Mouse (Mus musculus) forebrain, embryonic 13.5 days (tissue): ENCODE measurements at regions not wholly inside any gene's neighbourhood (a gene's known extent, or its start where the extent isn't known, plus 50 kb on each side); places are given as distances from the start of the nearest gene placed in this dataset.
A peak's percentile ranks its signal among the peaks of the same experiment; 100 is the strongest.

Source experiments
- ATAC-seq: fragments of 200-750 bp; cut with Nextera tagmentation; 2 replicates; pipeline ENCODE4 v1.8.0; 2017
- H3K27ac ChIP-seq: fragments of 300-500 bp; sonication (generic); 2 replicates; pipeline ENCODE4 v1.5.1; 2015; ENCODE audit warnings: inconsistent platforms, mild to moderate bottlenecking, moderate library complexity
- H3K27me3 ChIP-seq: fragments of 300-500 bp; sonication (generic); 2 replicates; pipeline ENCODE4 v1.6.1; 2015; ENCODE audit warnings: mild to moderate bottlenecking, inconsistent platforms
- H3K36me3 ChIP-seq: fragments of 300-500 bp; sonication (generic); 2 replicates; pipeline ENCODE4 v1.6.1; 2015; ENCODE audit warnings: mild to moderate bottlenecking, inconsistent platforms; ENCODE audit not compliant: poor library complexity, severe bottlenecking
- H3K4me1 ChIP-seq: fragments of 300-500 bp; sonication (generic); 2 replicates; pipeline ENCODE4 v1.6.1; 2015; ENCODE audit warnings: inconsistent platforms
- H3K4me2 ChIP-seq: fragments of 300-500 bp; sonication (generic); 2 replicates; pipeline ENCODE4 v1.6.1; 2015; ENCODE audit warnings: inconsistent platforms, mild to moderate bottlenecking, moderate library complexity
- H3K4me3 ChIP-seq: fragments of 300-500 bp; sonication (generic); 2 replicates; pipeline ENCODE4 v1.5.1; 2015; ENCODE audit warnings: mild to moderate bottlenecking, inconsistent platforms
- H3K9ac ChIP-seq: fragments of 300-500 bp; sonication (generic); 2 replicates; pipeline ENCODE4 v1.6.1; 2015; ENCODE audit warnings: mild to moderate bottlenecking, inconsistent platforms
- H3K9me3 ChIP-seq: fragments of 300-500 bp; sonication (generic); replicated peaks from 2 replicates; pipeline ENCODE4 v1.6.1; 2016; ENCODE audit warnings: inconsistent platforms
- WGBS: fragments of 180-500 bp; shearing (Covaris S2); methylation state at CpG from one replicate; pipeline ENCODE4 v1.1.7; 2015; 5-methylcytosine and 5-hydroxymethylcytosine counted together

DNA sequence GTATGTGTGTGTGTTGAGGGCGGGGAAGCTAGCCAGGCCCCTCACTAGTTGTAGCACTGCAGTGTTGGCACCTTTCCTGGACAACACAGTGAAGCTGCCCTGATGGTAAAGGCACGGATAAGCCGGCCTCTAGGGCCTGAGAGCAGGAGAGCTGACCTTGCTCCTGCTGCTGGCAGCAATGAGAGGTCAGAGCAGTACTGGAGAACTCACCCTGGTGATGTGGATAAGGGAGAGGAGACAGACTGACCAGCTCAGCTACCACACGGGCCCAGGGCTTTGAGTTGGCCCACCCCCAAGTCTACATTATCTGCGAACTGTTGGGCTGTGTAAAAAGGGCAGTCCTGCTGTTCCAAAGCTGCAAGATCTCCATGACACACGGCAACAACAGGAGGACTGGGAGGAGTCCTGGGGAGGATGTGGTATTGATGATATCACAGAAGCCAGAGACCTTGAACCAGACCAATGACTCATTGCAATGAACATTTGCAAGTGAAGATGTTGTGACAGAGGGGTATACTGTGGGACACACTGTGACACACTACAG lies 131.4 kb upstream of the Map1b start:
- 72% methylated on average over 6 of the region's 6 CpGs for WGBS
- Histone ChIP-seq H3K4me3 (no peak overlapping the region), H3K9ac (no peak overlapping the region), H3K9me3 (no peaks in the 10 kb centered on the region), H3K27me3 (no peaks in the 10 kb centered on the region), H3K4me2 (no peak overlapping the region), H3K4me1 (peaks cover 19% of the 10 kb centered on the region), H3K36me3 (no peaks in the 10 kb centered on the region), H3K27ac (no peak overlapping the region)
- ATAC-seq: no peak

DNA sequence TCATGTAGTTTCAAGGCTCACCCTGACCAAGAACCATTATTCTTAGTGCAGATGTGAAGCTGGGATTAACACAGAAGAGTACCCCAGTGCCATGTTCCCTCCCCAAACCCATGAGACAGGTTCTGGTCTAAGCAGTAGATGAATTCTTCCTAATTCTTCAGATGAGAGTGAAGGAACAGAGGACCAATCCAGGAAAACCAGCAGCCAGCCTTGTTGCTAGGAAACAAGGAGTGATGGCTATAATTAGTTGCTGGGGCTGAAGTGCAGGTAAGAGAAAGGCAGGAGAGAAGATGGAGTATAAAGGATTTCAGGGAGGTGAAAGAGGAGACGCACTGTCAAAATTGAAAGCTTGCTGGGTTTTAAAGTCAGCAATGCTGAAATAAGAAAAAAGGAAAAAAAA lies 128.4 kb upstream of the Map1b start:
- ATAC-seq: peak; percentile 39; the same call in 1 of the 2 replicates

DNA sequence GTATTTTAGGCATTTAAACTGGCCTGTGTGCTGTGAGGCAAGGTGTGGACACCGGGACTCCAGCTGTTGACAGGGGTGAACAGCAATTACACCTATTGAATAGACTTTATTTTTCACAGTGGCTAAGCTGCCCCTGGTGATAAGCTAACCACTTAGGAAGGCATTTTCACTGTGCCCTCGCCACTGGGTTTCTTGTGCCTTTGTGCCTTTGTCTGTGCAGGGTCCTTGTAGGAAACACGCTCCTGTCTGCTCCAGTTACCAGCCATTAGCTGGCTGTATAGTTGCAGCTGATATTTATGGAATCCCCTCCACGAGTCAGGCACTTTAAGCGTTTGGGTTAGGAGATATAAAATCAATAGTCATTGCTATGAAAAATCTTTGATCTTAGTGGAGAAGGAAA lies 126.5 kb upstream of the Map1b start:
- Histone ChIP-seq H3K27me3 (no peaks in the 10 kb centered on the region), H3K27ac (peak overlapping the region; percentile 35; the same call in 1 of the 2 replicates)
- ATAC-seq: peak; percentile 5; the same call in 1 of the 2 replicates

More for the DNA sequence above, 128.4 kb upstream of the Map1b start:
- peaks cover 27% of the 10 kb centered on the region for H3K4me1 ChIP-seq
- H3K27ac ChIP-seq: peak overlapping the region; percentile 31; the same call in 1 of the 2 replicates
- WGBS: 63% methylated on average over 1 of the region's 1 CpGs
- H3K9me3 ChIP-seq: no peaks in the 10 kb centered on the region
- H3K9ac ChIP-seq: no peak overlapping the region
- no peak overlapping the region for H3K4me2 ChIP-seq
- H3K36me3 ChIP-seq: no peaks in the 10 kb centered on the region
- no peaks in the 10 kb centered on the region for H3K27me3 ChIP-seq
- H3K4me3 ChIP-seq: no peak overlapping the region

DNA sequence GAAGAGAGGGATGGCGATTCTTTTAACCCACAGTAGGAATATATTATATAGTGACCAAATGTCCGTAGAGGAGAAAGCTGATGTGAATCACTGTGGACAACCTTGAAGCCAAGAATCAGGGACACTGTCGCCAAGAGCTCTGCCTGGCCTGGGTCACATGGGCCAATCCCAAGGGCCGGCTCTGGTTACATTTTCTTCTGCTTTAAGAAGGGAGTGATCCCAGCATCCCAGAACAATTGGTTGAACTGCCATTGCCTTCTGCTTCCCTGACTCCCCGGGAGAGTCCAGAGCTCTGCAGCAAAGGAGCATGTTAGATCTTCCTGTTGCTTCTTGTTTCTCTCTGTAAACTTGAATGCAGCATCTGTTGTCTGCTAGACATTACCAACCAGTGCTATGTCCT lies 126.0 kb upstream of the Map1b start:
- no peaks in the 10 kb centered on the region for H3K9me3 ChIP-seq
- no peak overlapping the region for H3K4me3 ChIP-seq
- no peak overlapping the region for H3K9ac ChIP-seq
- H3K27me3 ChIP-seq: no peaks in the 10 kb centered on the region
- no peak for ATAC-seq
- WGBS: 49% methylated on average over 5 of the region's 5 CpGs
- H3K4me2 ChIP-seq: no peak overlapping the region
- 0 out of 2 replicates have a peak overlapping the region, but pooled peaks have one; percentile 8 for H3K27ac ChIP-seq
- H3K36me3 ChIP-seq: no peaks in the 10 kb centered on the region
- H3K4me1 ChIP-seq: peaks cover 27% of the 10 kb centered on the region

More for the DNA sequence above, 126.5 kb upstream of the Map1b start:
- Histone ChIP-seq H3K4me3 (no peak overlapping the region), H3K36me3 (no peaks in the 10 kb centered on the region), H3K9ac (no peak overlapping the region), H3K4me1 (peaks cover 27% of the 10 kb centered on the region), H3K9me3 (no peaks in the 10 kb centered on the region), H3K4me2 (no peak overlapping the region)
- 16% methylated on average over 5 of the region's 5 CpGs for WGBS

DNA sequence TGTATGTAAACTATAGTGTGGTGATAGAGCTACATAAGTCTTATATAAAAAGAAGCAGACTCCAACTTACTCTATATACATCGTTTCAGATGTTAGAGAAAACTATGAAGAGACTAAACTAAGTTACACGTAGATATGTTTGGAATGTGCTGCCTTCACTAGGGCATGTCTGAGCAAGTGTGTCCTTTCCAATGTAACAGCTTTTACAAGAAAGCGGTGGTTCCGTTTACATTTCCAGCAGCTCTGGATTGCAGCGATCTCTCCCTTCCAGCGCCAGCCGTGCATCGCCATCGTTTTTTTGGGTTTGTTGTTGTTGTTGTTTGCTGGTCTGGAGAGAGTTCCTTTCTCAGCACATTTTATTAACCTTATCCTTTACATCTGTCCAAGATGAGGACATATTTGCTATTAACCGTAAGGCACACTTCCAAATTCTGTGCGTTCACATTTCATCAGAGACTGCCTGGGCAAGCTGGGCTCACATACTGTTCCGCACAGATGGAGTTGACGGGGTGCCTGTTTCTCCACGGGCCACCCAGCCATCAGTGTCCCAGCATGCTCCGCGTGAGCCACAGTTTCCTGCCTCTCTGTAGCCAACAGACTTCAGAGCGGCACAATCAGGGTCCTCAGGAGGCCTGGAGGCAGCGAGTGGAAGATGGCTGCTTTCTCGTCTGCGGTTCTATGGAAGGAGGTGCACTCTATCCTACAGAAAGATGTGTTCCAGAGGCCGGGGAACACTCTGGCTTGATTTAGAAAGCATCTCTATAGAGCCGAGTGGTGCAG lies 125.2 kb upstream of the Map1b start:
- Histone ChIP-seq H3K27ac (0 out of 2 replicates have a peak overlapping the region, but pooled peaks have one; percentile 4), H3K9ac (no peak overlapping the region), H3K4me1 (peaks cover 27% of the 10 kb centered on the region), H3K36me3 (no peaks in the 10 kb centered on the region), H3K27me3 (no peaks in the 10 kb centered on the region), H3K4me2 (no peak overlapping the region), H3K4me3 (no peak overlapping the region), H3K9me3 (no peaks in the 10 kb centered on the region)
- peak; percentile 63; the same call in 1 of the 2 replicates for ATAC-seq
- 80% methylated on average over 22 of the region's 22 CpGs for WGBS

DNA sequence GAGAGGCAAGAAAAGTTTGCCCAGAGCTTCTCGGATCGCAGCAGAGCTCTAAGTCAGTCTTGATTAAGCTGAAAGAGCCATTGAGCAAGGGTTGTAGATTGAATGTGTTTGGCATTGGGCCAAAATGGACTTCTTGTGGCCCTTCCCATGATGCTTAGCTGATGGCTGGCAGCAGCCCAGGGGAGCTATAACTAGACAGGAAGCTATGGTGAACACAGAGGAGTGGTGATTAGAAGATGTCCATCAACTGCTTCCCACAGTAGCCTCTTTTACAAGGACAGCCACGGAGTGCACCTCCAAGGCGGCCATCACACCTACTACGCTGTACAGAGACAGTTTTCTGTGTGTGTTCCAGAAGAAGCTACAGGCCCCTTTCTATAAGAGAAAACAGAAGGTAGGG lies 116.4 kb upstream of the Map1b start:
- H3K4me1 ChIP-seq: no peaks in the 10 kb centered on the region
- H3K4me2 ChIP-seq: no peak overlapping the region
- H3K36me3 ChIP-seq: no peaks in the 10 kb centered on the region
- H3K27me3 ChIP-seq: no peaks in the 10 kb centered on the region
- 71% methylated on average over 5 of the region's 5 CpGs for WGBS
- no peak for ATAC-seq
- no peak overlapping the region for H3K9ac ChIP-seq
- H3K27ac ChIP-seq: no peak overlapping the region
- no peaks in the 10 kb centered on the region for H3K9me3 ChIP-seq
- no peak overlapping the region for H3K4me3 ChIP-seq

DNA sequence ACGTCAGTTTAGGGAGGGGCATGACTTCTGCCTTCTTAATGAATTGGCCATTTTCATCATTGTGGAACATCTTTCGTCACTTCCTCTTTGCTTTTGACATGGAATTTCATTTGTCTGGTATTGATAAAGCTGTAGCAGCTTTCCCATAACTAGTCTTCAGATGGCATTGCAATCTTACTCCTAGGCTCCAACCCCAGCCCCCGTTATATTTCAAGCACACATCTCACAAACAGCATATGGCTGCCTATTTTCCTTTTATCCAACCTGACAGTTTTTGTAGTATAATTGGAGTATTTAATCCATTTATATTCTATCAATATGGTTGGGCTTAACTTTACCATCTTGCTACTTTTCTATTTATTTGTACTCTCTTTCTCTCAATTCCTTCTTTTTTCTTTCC lies 114.5 kb upstream of the Map1b start:
- Histone ChIP-seq H3K4me2 (no peak overlapping the region), H3K9me3 (no peaks in the 10 kb centered on the region), H3K27me3 (no peaks in the 10 kb centered on the region), H3K27ac (no peak overlapping the region), H3K9ac (no peak overlapping the region), H3K4me3 (no peak overlapping the region), H3K36me3 (no peaks in the 10 kb centered on the region), H3K4me1 (no peaks in the 10 kb centered on the region)
- ATAC-seq: no peak
- WGBS: 89% methylated on average over 3 of the region's 3 CpGs

DNA sequence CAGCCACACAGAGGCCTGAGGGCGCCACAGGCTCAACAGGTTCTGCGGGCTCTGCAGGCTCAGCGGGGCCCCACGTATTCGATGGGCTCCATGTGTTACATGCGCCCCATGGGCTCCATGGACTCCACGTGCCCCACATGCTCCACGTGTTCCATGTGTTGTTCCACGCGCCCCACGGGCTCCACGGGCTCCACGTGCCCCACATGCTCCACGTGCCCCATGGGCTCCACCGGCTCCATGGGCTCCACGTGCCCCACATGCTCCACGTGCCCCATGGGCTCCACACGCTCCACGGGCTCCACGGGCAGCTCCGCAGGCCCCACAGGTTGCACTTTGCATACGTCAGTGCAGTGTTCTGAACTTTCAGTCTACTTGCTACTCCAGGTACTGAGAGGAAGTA lies 114.0 kb upstream of the Map1b start:
- ATAC-seq: no peak
- 95% methylated on average over 22 of the region's 22 CpGs for WGBS
- no peaks in the 10 kb centered on the region for H3K27me3 ChIP-seq
- no peak overlapping the region for H3K27ac ChIP-seq
- H3K4me2 ChIP-seq: no peak overlapping the region
- H3K9ac ChIP-seq: no peak overlapping the region
- no peaks in the 10 kb centered on the region for H3K4me1 ChIP-seq
- H3K4me3 ChIP-seq: no peak overlapping the region
- H3K9me3 ChIP-seq: no peaks in the 10 kb centered on the region
- no peaks in the 10 kb centered on the region for H3K36me3 ChIP-seq

DNA sequence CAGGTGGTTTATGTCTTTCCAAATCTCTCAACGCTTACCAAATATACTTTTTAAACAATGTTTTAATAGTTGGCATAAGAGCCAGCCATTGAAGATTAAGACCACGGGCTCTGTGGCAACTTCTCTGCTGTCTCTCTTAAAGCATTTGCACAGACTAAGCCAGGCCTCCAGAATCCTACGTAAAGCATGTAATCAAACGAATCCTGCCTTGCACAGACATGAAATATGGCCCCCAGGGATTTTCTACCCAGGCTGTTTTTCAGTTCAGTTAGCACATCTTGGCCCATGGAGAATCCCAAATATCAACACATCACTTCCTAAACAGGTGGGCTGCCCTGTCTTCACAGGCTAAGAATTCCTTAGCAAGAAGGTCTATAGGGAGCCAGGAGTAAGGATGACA lies 108.9 kb upstream of the Map1b start:
- Histone ChIP-seq H3K4me3 (no peak overlapping the region), H3K4me2 (no peak overlapping the region), H3K27ac (no peak overlapping the region), H3K27me3 (no peaks in the 10 kb centered on the region), H3K9ac (no peak overlapping the region), H3K9me3 (no peaks in the 10 kb centered on the region), H3K4me1 (no peaks in the 10 kb centered on the region), H3K36me3 (no peaks in the 10 kb centered on the region)
- WGBS: 86% methylated on average over 4 of the region's 4 CpGs
- no peak for ATAC-seq

DNA sequence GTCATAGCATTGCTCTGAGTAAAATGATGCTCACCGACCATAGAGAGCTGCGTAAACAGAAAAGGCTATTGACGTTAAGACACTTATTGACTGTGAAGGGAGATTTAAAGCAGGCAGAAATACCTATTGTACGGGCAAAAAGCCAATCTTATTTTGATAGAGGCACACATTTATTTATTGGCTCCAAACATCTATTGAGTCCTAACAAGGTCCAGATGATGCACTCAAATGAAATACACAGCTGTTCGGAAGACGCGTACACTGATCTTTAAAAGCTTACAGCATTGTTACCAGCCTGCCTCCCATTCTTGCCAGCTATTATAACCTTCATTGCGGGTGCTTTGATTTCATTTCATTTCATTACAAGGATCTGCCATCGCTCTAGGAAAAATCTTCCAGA lies 102.0 kb upstream of the Map1b start:
- Histone ChIP-seq H3K4me2 (no peak overlapping the region), H3K4me3 (no peak overlapping the region), H3K9me3 (no peaks in the 10 kb centered on the region), H3K36me3 (no peaks in the 10 kb centered on the region), H3K27ac (no peak overlapping the region), H3K4me1 (0 out of 2 replicates have a peak, but pooled peaks cover 3% of the 10 kb centered on the region), H3K9ac (no peak overlapping the region), H3K27me3 (no peaks in the 10 kb centered on the region)
- no peak for ATAC-seq
- WGBS: 87% methylated on average over 9 of the region's 9 CpGs

DNA sequence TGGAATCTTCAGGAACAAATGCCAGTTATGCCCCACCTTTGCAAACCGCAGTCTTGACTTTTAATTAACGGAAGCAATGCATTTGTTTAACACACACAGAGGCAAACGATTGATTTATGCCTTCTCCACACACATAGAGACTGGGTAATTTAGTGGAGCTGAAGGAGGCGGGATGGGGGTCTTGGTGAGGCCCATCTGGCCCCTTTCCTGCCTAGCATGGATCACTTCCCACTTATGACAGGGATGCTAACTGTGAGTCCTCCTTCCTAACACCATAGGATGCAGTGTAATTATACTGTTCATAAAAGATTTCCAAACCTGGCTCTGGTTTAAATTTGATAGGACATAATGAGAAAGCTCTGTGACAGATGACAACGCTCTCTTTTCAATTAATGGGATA lies 101.1 kb upstream of the Map1b start:
- Histone ChIP-seq H3K27me3 (no peaks in the 10 kb centered on the region), H3K9ac (no peak overlapping the region), H3K4me3 (no peak overlapping the region), H3K27ac (no peak overlapping the region; the same call in 1 of the 2 replicates), H3K4me1 (0 out of 2 replicates have a peak, but pooled peaks cover 3% of the 10 kb centered on the region), H3K36me3 (no peaks in the 10 kb centered on the region), H3K4me2 (no peak overlapping the region), H3K9me3 (no peaks in the 10 kb centered on the region)
- WGBS: 73% methylated on average over 5 of the region's 5 CpGs
- no peak for ATAC-seq

DNA sequence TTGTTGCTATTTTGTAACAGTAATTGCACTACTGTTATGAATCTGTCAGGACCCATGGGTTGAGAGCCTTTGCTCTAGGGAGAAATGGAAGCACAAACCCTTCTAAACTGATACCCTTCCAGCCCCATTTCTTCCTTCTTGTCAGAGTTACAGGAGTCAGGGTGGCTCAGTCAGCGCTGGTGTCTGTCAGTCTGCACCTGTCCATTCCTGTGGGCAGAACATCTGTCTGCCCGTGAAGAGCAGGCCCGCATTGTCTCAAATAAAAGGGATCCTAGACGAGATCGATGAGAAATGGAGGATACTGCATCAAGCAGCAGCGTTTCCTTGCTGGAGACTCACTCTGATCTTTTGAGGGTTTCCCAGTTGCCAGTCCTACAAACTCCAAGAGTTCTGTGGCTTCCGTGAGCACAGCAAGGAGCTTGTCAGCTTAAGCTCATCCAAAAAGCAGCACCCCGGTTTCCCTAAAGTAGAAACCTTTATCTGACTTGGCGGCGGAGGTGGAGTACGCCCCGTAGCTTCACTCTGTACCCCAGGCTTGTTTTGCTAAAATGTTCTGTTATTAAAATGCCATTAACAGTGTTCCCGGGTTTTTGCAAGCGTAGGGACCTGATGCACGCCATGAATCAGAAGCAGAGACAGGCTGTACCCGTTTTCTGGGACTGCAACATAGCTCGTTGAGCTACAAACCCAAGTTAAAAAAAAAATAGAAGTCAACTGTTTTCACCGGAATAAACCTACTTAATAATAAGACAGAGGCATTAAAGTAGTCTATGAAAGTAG lies 95.6 kb upstream of the Map1b start:
- Histone ChIP-seq H3K36me3 (no peaks in the 10 kb centered on the region), H3K9ac (no peak overlapping the region), H3K4me3 (no peak overlapping the region), H3K4me1 (peaks cover 17% of the 10 kb centered on the region), H3K27me3 (no peaks in the 10 kb centered on the region), H3K9me3 (no peaks in the 10 kb centered on the region), H3K4me2 (no peak overlapping the region), H3K27ac (no peak overlapping the region)
- ATAC-seq: no peak
- WGBS: 75% methylated on average over 18 of the region's 18 CpGs
